Mouse (Mus musculus) liver, embryonic 14.5 days (tissue): ENCODE measurements around the gene H3f3b.
A peak's percentile ranks its signal among the peaks of the same experiment; 100 is the strongest.

Experiments used
- CTCF ChIP-seq: IDR thresholded peaks from 2 replicates; pipeline ENCODE4 v1.5.1; 2016; ENCODE audit warnings: antibody characterized with exemption, low read depth, control low read depth
- EP300 ChIP-seq: IDR thresholded peaks from 2 replicates; pipeline ENCODE4 v1.6.1; 2016; ENCODE audit warnings: antibody characterized with exemption, low read depth

DNA sequence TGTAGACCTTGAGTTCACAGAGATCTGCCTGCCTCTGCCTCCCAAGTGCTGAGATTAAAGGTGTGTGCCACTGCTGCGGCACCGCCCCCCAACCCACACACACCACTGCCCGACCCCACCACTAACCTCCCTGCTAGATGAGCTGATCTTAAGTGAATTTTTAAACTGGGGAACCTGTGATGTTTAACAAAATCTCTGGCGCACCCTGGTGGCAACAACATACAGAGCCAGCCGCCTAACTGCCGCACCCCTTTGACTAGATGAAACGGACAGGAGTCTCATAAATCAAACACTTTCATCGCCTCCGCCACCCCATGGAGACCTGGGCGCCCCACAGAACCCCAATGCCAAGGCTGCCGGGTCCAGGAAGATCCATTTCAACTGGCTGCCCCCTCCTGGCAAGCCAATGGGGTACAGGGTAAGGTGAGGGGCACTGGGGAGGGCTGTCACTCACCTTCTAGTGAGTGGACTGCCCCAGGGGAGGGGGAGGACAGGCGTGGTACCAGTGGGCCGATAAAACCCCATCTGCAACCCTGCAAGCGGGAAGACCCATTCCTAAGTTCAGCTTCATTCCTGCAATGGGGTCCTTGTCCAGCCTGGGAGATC is 28.1 kb downstream of the H3f3b start:
- TF ChIP-seq EP300 (no peak), CTCF (peak; percentile 74)
